Mouse (Mus musculus) kidney, adult 2 months (tissue): ENCODE results near the gene Limk2.

Source experiments
- CTCF ChIP-seq: fragments of 200-500 bp; conservative IDR thresholded peaks from 2 replicates; pipeline ENCODE4 v1.5.1; 2011; ENCODE audit warnings: low read depth, mild to moderate bottlenecking, control low read depth, low read length, moderate library complexity, mixed read lengths; ENCODE audit not compliant: insufficient read depth, insufficient read length
- POLR2A ChIP-seq: fragments of 200-500 bp; IDR thresholded peaks from one replicate; pipeline ENCODE4 v1.6.1; 2011; ENCODE audit warnings: low read depth, low read length, control low read depth

- TF ChIP-seq CTCF (no peak), POLR2A (no peak)
These were observed 19.0 kb downstream of the Limk2 start for GRCm38 (mm10) chr11:3389996-3390395.
